Mouse (Mus musculus): ENCODE results near the gene Sema4b. TPM values are rescaled to one million over a fixed set of nuclear protein-coding genes. Genes with fewer than 3 reads are reported as not detected.
A peak's percentile ranks its signal among the peaks of the same experiment; 100 is the strongest.

Gene Sema4b
- polyA plus RNA-seq, 1 experiment from 2014 or later = 8.3 TPM

DNA sequence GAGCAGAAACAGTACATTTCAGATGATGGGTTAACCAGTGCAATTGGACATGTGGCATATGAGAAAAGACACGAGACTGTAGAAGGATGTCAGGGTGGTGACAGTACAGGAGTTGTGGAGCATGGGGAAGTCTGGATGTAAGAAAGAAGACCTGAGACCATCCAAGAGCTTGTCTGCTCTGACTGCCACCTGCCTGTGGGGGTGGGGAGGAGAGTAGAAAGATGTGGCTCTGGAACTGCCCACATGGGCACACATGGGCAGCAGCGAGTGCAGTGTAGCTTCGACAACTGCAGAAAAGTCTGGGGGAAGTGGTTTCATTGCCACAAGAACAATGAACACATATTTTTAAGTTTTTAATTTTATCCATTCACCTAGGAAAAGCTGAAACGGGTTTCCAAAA lies 10.7 kb downstream of the Sema4b start:
- peak overlapping the region; percentile 88 for H3K4me2 ChIP-seq (ENCODE audit: low read depth, severe bottlenecking)
- H3K4me3 ChIP-seq (ENCODE audit: low read depth, low read length) = peak overlapping the region; percentile 62
- no peaks in the 10 kb centered on the region for H3K36me3 ChIP-seq (ENCODE audit: control insufficient read depth, insufficient read depth, low read length)
- no peaks in the 10 kb centered on the region for H3K9me3 ChIP-seq (ENCODE audit: control insufficient read depth, low read length)
- H3K27ac ChIP-seq (replicated peaks; ENCODE audit: low read depth, low read length) = no peak overlapping the region; the same call in 1 of the 2 replicates
- no peaks in the 10 kb centered on the region for H3K27me3 ChIP-seq (ENCODE audit: control insufficient read depth, insufficient read depth, low read length)
- WGBS = 25% methylated on average over 4 of the region's 4 CpGs
- peak; percentile 34 for DNase-seq (ENCODE audit: low spot score)
- no peak for ATAC-seq (ENCODE audit: insufficient number of reproducible peaks, low FRiP score, low TSS enrichment, low read depth)
- H3K9ac ChIP-seq (ENCODE audit: low read length) = peak overlapping the region; percentile 73
- peaks cover 26% of the 10 kb centered on the region for H3K4me1 ChIP-seq (ENCODE audit: control insufficient read depth, insufficient read depth, low read length)

DNA sequence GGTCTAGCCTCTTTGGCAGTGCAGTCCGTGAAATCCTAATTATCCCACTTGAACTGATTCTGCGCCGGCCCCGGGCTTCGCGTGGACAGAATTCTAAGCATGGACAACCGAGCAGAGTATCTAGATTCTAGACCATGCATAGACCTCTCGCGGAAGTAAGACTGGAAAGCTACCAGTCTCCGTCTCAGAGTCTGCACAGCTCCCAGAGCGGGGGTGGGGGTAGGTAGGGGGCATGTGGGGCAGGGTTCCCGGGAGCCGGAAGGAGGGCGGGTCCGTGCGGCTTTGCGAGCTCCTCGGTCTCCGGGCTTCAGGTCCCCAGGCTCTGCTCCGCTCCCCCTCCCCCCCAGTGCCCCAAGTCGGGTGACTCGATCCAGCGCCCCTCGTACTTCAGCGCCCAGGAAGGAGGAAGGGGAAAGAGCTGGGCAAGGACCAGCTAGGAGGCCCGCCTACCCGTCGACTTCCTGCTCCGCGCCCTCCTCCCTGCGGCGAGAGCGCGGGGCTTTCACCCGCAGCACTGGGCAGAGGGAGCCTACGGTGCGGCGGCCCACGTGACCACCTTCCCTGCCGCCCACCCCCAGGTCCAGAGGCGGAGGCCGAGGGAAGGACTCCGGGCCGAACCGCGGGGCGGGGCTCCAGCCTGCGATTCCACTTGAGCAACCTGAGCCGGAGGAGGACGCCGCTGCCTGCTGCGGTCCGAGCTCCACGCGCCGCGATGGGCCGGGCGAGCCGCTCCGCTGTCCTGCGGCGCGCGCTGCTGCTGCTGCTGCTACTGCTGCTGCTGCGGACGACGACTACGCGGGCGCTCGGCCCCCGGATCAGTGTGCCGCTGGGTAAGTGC lies 11.5 kb downstream of the Sema4b start:
- Histone ChIP-seq H3K4me2 (ENCODE audit: low read depth, severe bottlenecking) (peak overlapping the region; percentile 88), H3K9me3 (ENCODE audit: control insufficient read depth, low read length) (no peaks in the 10 kb centered on the region), H3K27ac (replicated peaks; ENCODE audit: low read depth, low read length) (peak overlapping the region; percentile 89), H3K27me3 (ENCODE audit: control insufficient read depth, insufficient read depth, low read length) (no peaks in the 10 kb centered on the region), H3K4me3 (ENCODE audit: low read depth, low read length) (peak overlapping the region; percentile 62), H3K36me3 (ENCODE audit: control insufficient read depth, insufficient read depth, low read length) (no peaks in the 10 kb centered on the region), H3K4me1 (ENCODE audit: control insufficient read depth, insufficient read depth, low read length) (peaks cover 21% of the 10 kb centered on the region), H3K9ac (ENCODE audit: low read length) (peak overlapping the region; percentile 73)
- ATAC-seq (ENCODE audit: insufficient number of reproducible peaks, low FRiP score, low TSS enrichment, low read depth) (peak; percentile 91), DNase-seq (ENCODE audit: low spot score) (peak; percentile 92)
- WGBS = under 1% methylated on average over 58 of the region's 74 CpGs

GRCm38 (mm10) chr7:80198863-80199262 lies 12.2 kb downstream of the Sema4b start:
- H3K4me1 ChIP-seq (ENCODE audit: control insufficient read depth, insufficient read depth, low read length) = peaks cover 21% of the 10 kb centered on the region
- 1% methylated on average over 11 of the region's 11 CpGs for WGBS

DNA sequence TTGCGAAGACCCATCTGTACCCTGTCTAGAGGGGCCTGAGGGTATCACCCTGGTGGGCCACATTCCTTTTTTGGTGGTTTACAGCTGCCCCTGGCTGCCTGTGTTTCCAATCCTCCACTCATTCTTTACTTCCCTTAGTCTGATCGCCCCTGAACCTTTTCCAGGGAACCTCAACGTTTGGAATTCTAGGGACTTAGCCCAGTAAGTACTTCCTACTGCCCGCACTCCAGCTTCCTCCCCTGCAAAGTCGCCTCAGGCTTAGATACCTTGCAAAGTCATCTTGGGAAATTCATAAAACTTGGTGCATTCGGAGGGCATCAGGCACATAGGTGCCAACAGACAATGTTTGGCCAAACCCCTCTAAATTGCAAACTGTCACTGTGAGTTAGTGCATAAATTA lies 12.6 kb downstream of the Sema4b start:
- peaks cover 21% of the 10 kb centered on the region for H3K4me1 ChIP-seq (ENCODE audit: control insufficient read depth, insufficient read depth, low read length)
- peak overlapping the region; percentile 88 for H3K4me2 ChIP-seq (ENCODE audit: low read depth, severe bottlenecking)
- no peak overlapping the region for H3K27ac ChIP-seq (replicated peaks; ENCODE audit: low read depth, low read length)
- H3K27me3 ChIP-seq (ENCODE audit: control insufficient read depth, insufficient read depth, low read length) = no peaks in the 10 kb centered on the region
- peak overlapping the region; percentile 62 for H3K4me3 ChIP-seq (ENCODE audit: low read depth, low read length)
- H3K36me3 ChIP-seq (ENCODE audit: control insufficient read depth, insufficient read depth, low read length) = no peaks in the 10 kb centered on the region
- 29% methylated on average over 6 of the region's 6 CpGs for WGBS
- ATAC-seq (ENCODE audit: insufficient number of reproducible peaks, low FRiP score, low TSS enrichment, low read depth) = no peak
- no peak for DNase-seq (ENCODE audit: low spot score)
- peak overlapping the region; percentile 73 for H3K9ac ChIP-seq (ENCODE audit: low read length)
- no peaks in the 10 kb centered on the region for H3K9me3 ChIP-seq (ENCODE audit: control insufficient read depth, low read length)

More at GRCm38 (mm10) chr7:80198863-80199262, 12.2 kb downstream of the Sema4b start:
- peak; percentile 65 for DNase-seq (ENCODE audit: low spot score)
- peak overlapping the region; percentile 88 for H3K4me2 ChIP-seq (ENCODE audit: low read depth, severe bottlenecking)
- H3K27me3 ChIP-seq (ENCODE audit: control insufficient read depth, insufficient read depth, low read length) = no peaks in the 10 kb centered on the region
- peak; percentile 8; the same call in 1 of the 2 replicates for ATAC-seq (ENCODE audit: insufficient number of reproducible peaks, low FRiP score, low TSS enrichment, low read depth)
- H3K9ac ChIP-seq (ENCODE audit: low read length) = peak overlapping the region; percentile 73
- no peaks in the 10 kb centered on the region for H3K9me3 ChIP-seq (ENCODE audit: control insufficient read depth, low read length)
- no peaks in the 10 kb centered on the region for H3K36me3 ChIP-seq (ENCODE audit: control insufficient read depth, insufficient read depth, low read length)
- peak overlapping the region; percentile 62 for H3K4me3 ChIP-seq (ENCODE audit: low read depth, low read length)
- peak overlapping the region; percentile 89 for H3K27ac ChIP-seq (replicated peaks; ENCODE audit: low read depth, low read length)

DNA sequence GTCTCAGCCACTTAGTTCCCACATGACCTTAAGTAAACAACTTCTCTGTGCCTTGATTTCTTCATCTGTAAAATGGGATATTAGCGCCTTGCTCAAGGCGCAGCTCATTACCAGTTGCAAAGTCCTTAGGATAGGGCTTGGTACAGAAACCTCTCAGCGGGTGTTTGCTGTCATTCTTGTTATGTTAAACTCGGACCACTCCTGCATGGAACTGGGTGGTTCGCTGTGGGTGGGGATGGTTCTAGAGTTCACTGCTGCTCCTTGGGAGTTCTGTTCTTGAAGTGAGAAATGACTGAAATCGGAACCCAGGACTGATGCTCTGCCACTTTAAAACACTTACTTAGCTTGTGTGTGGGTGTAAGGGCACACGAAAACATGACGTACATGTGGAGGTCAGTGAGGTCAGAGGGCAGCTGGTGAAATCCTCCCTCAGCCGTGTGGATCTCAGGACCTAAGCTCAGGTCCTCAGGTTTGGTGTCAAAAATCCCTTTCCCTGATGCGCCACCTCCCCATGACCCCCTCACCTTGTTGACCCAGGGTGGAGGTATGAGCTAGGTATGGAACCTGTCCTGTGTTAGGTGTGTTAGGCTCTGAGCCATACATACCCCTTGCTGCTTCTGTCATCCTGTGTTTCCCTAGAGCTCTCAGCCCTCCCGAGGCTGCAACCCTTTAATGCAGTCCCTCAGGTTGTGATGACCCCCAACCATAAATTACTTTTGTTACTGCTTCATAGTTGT lies 13.4 kb downstream of the Sema4b start:
- H3K27me3 ChIP-seq (ENCODE audit: control insufficient read depth, insufficient read depth, low read length) = no peaks in the 10 kb centered on the region
- no peaks in the 10 kb centered on the region for H3K9me3 ChIP-seq (ENCODE audit: control insufficient read depth, low read length)
- H3K4me2 ChIP-seq (ENCODE audit: low read depth, severe bottlenecking) = no peak overlapping the region
- no peak for DNase-seq (ENCODE audit: low spot score)
- no peak overlapping the region for H3K4me3 ChIP-seq (ENCODE audit: low read depth, low read length)
- H3K36me3 ChIP-seq (ENCODE audit: control insufficient read depth, insufficient read depth, low read length) = no peaks in the 10 kb centered on the region
- no peak overlapping the region for H3K9ac ChIP-seq (ENCODE audit: low read length)
- 62% methylated on average over 11 of the region's 11 CpGs for WGBS
- H3K4me1 ChIP-seq (ENCODE audit: control insufficient read depth, insufficient read depth, low read length) = peaks cover 21% of the 10 kb centered on the region
- H3K27ac ChIP-seq (replicated peaks; ENCODE audit: low read depth, low read length) = no peak overlapping the region
- ATAC-seq (ENCODE audit: insufficient number of reproducible peaks, low FRiP score, low TSS enrichment, low read depth) = no peak

GRCm38 (mm10) chr7:80200588-80200945 lies 13.9 kb downstream of the Sema4b start:
- Histone ChIP-seq H3K9ac (ENCODE audit: low read length) (no peak overlapping the region), H3K36me3 (ENCODE audit: control insufficient read depth, insufficient read depth, low read length) (no peaks in the 10 kb centered on the region), H3K4me1 (ENCODE audit: control insufficient read depth, insufficient read depth, low read length) (peaks cover 21% of the 10 kb centered on the region), H3K9me3 (ENCODE audit: control insufficient read depth, low read length) (no peaks in the 10 kb centered on the region), H3K27me3 (ENCODE audit: control insufficient read depth, insufficient read depth, low read length) (no peaks in the 10 kb centered on the region), H3K4me2 (ENCODE audit: low read depth, severe bottlenecking) (no peak overlapping the region), H3K4me3 (ENCODE audit: low read depth, low read length) (no peak overlapping the region), H3K27ac (replicated peaks; ENCODE audit: low read depth, low read length) (no peak overlapping the region)
- DNase-seq (ENCODE audit: low spot score) = no peak
- no peak for ATAC-seq (ENCODE audit: insufficient number of reproducible peaks, low FRiP score, low TSS enrichment, low read depth)
- WGBS = 57% methylated on average over 6 of the region's 6 CpGs

GRCm38 (mm10) chr7:80200963-80201539 lies 14.4 kb downstream of the Sema4b start:
- Histone ChIP-seq H3K9ac (ENCODE audit: low read length) (no peak overlapping the region), H3K4me3 (ENCODE audit: low read depth, low read length) (no peak overlapping the region), H3K9me3 (ENCODE audit: control insufficient read depth, low read length) (no peaks in the 10 kb centered on the region), H3K4me2 (ENCODE audit: low read depth, severe bottlenecking) (no peak overlapping the region), H3K4me1 (ENCODE audit: control insufficient read depth, insufficient read depth, low read length) (peaks cover 21% of the 10 kb centered on the region), H3K36me3 (ENCODE audit: control insufficient read depth, insufficient read depth, low read length) (no peaks in the 10 kb centered on the region), H3K27me3 (ENCODE audit: control insufficient read depth, insufficient read depth, low read length) (no peaks in the 10 kb centered on the region), H3K27ac (replicated peaks; ENCODE audit: low read depth, low read length) (no peak overlapping the region)
- ATAC-seq (ENCODE audit: insufficient number of reproducible peaks, low FRiP score, low TSS enrichment, low read depth) (no peak), DNase-seq (ENCODE audit: low spot score) (no peak)
- 78% methylated on average over 5 of the region's 5 CpGs for WGBS

DNA sequence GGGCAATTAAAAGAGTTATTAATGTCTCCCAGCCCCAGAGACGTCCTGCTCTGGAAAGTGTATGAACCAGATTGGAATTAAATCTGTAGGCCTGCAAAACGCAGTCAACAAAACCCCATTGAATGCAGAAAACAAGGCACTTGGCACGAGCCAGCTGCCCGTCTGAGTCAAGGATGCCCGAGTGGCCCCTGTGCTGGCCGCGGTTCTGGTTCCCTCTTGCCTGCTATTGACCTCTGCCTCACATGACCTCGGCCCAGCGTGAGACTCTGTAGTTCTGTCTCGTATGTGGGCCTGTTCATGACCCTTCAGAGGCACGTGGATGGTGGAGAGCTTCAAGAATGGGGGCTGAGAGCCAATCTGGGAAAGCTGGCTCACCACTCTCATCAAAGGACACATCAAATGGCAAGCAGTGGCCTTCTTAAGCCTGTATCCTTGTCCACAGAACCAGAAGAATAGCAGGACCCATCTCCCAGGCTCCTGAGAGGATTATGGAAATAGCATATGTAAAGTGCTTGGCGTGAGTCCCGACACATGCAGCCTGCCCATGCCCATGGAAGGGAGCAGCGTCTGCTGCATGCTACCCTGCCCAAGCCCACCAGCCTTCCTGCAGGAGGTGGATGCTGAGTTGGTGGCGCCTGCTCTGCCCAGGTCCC lies 15.4 kb downstream of the Sema4b start:
- Histone ChIP-seq H3K9ac (ENCODE audit: low read length) (no peak overlapping the region), H3K27me3 (ENCODE audit: control insufficient read depth, insufficient read depth, low read length) (no peaks in the 10 kb centered on the region), H3K4me2 (ENCODE audit: low read depth, severe bottlenecking) (no peak overlapping the region), H3K36me3 (ENCODE audit: control insufficient read depth, insufficient read depth, low read length) (no peaks in the 10 kb centered on the region), H3K9me3 (ENCODE audit: control insufficient read depth, low read length) (no peaks in the 10 kb centered on the region), H3K27ac (replicated peaks; ENCODE audit: low read depth, low read length) (no peak overlapping the region), H3K4me1 (ENCODE audit: control insufficient read depth, insufficient read depth, low read length) (peaks cover 23% of the 10 kb centered on the region), H3K4me3 (ENCODE audit: low read depth, low read length) (no peak overlapping the region)
- ATAC-seq (ENCODE audit: insufficient number of reproducible peaks, low FRiP score, low TSS enrichment, low read depth) = no peak
- 87% methylated on average over 15 of the region's 15 CpGs for WGBS
- DNase-seq (ENCODE audit: low spot score) = no peak

Measured in limb, embryonic 11.5 days (tissue).